Mouse (Mus musculus) heart, postnatal 0 days (tissue): ENCODE measurements around the gene Shc3. TPM values are rescaled to one million over a fixed set of nuclear protein-coding genes. Genes with fewer than 3 reads are reported as not detected.

ENCODE experiments used
- ATAC-seq: fragments of 200-750 bp; cut with Nextera tagmentation; 2 replicates; pipeline ENCODE4 v1.8.0; 2017; ENCODE audit warnings: low read depth, moderate number of reproducible peaks, moderate library complexity; ENCODE audit not compliant: insufficient read depth
- DNase-seq: peaks from one replicate; pipeline ENCODE4 v3.0.0-alpha.2; 2016; ENCODE audit warnings: low spot score
- H3K27ac ChIP-seq: fragments of 300-500 bp; sonication (generic); 2 replicates; pipeline ENCODE4 v1.5.1; 2014; ENCODE audit warnings: low read depth, mild to moderate bottlenecking
- H3K27me3 ChIP-seq: fragments of 300-500 bp; sonication (generic); 2 replicates; pipeline ENCODE4 v1.6.1; 2014; ENCODE audit warnings: low read length, mixed read lengths; ENCODE audit not compliant: control insufficient read depth, insufficient read depth
- H3K36me3 ChIP-seq: fragments of 300-500 bp; sonication (generic); replicated peaks from 2 replicates; pipeline ENCODE4 v1.6.1; 2014; ENCODE audit warnings: low read length, mixed read lengths; ENCODE audit not compliant: control insufficient read depth, insufficient read depth
- H3K4me1 ChIP-seq: fragments of 300-500 bp; sonication (generic); 2 replicates; pipeline ENCODE4 v1.6.1; 2014; ENCODE audit warnings: antibody characterized with exemption; ENCODE audit not compliant: control insufficient read depth, insufficient read depth
- H3K4me2 ChIP-seq: fragments of 300-500 bp; sonication (generic); 2 replicates; pipeline ENCODE4 v1.6.1; 2014; ENCODE audit warnings: low read depth, mild to moderate bottlenecking, low read length, moderate library complexity
- H3K4me3 ChIP-seq: fragments of 300-500 bp; sonication (generic); 2 replicates; pipeline ENCODE4 v1.5.1; 2014; ENCODE audit warnings: low read depth, low read length
- H3K9ac ChIP-seq: fragments of 300-500 bp; sonication (generic); replicated peaks from 2 replicates; pipeline ENCODE4 v1.6.1; 2014; ENCODE audit warnings: low read depth, low read length, mixed read lengths
- H3K9me3 ChIP-seq: fragments of 300-500 bp; sonication (generic); replicated peaks from 2 replicates; pipeline ENCODE4 v1.6.1; 2016; ENCODE audit warnings: low read length; ENCODE audit not compliant: control insufficient read depth
- CTCF ChIP-seq: IDR thresholded peaks from 2 replicates; pipeline ENCODE4 v1.5.1; 2016; ENCODE audit warnings: antibody characterized with exemption, control low read depth, low read depth
- EP300 ChIP-seq: IDR thresholded peaks from 2 replicates; pipeline ENCODE4 v1.6.1; 2016; ENCODE audit warnings: antibody characterized with exemption, low read depth
- WGBS: fragments of 180-500 bp; shearing (Covaris S2); extraction: QIAGEN DNeasy Blood & Tissue Kit; methylation state at CpG from one replicate; pipeline ENCODE4 v1.1.7; 2014; 5-methylcytosine and 5-hydroxymethylcytosine counted together
- polyA plus RNA-seq: library from polyadenylated mRNA; unstranded; fragments of >200 nt; fragmentation: Nextera tagmentation; extraction: Ambion mirVana; gene quantifications from 2 replicates; pipeline ENCODE4 v1.2.1, GENCODE M21; 2015
- total RNA-seq: library from RNA; depleted of rRNA; stranded (reverse); fragments of >200 nt; gene quantifications from 2 replicates; pipeline ENCODE4 v1.2.3, GENCODE M21; 2014; ENCODE audit warnings: low replicate concordance

Gene Shc3
- total and polyA plus RNA-seq, 2 experiments from 2014 or later, result 0.12 to 2.1 TPM

- ATAC-seq (no peak), DNase-seq (no peak)
- Histone ChIP-seq H3K27me3 (no peaks in the 10 kb centered on the region), H3K9me3 (no peaks in the 10 kb centered on the region), H3K27ac (no peak overlapping the region), H3K4me1 (no peaks in the 10 kb centered on the region), H3K4me3 (no peak overlapping the region), H3K9ac (no peak overlapping the region), H3K36me3 (no peaks in the 10 kb centered on the region), H3K4me2 (no peak overlapping the region)
- TF ChIP-seq EP300 (no peak), CTCF (no peak)
- 71% methylated on average over 1 of the region's 1 CpGs for WGBS
Observed at GRCm38 (mm10) chr13:51499769-51500168, 69.5 kb downstream of the Shc3 start.

- ATAC-seq, result no peak
- Histone ChIP-seq H3K36me3 (no peaks in the 10 kb centered on the region), H3K4me1 (no peaks in the 10 kb centered on the region), H3K9me3 (no peaks in the 10 kb centered on the region), H3K27ac (no peak overlapping the region), H3K27me3 (no peaks in the 10 kb centered on the region), H3K4me2 (no peak overlapping the region), H3K4me3 (no peak overlapping the region), H3K9ac (no peak overlapping the region)
- WGBS, result 72% methylated on average over 9 of the region's 9 CpGs
- DNase-seq, result no peak
- TF ChIP-seq CTCF (no peak), EP300 (no peak)
Observed at GRCm38 (mm10) chr13:51493676-51494075, 75.5 kb downstream of the Shc3 start.

GRCm38 (mm10) chr13:51491649-51492435, 77.4 kb downstream of the Shc3 start:
- ATAC-seq (no peak), DNase-seq (no peak)
- H3K4me3 ChIP-seq, result no peak overlapping the region
- no peaks in the 10 kb centered on the region for H3K9me3 ChIP-seq
- H3K9ac ChIP-seq, result no peak overlapping the region
- 51% methylated on average over 8 of the region's 8 CpGs for WGBS
- TF ChIP-seq CTCF (no peak), EP300 (no peak)
- no peak overlapping the region for H3K27ac ChIP-seq
- no peaks in the 10 kb centered on the region for H3K4me1 ChIP-seq
- no peaks in the 10 kb centered on the region for H3K36me3 ChIP-seq
- no peaks in the 10 kb centered on the region for H3K27me3 ChIP-seq
- H3K4me2 ChIP-seq, result no peak overlapping the region

GRCm38 (mm10) chr13:51490195-51490594, 79.0 kb downstream of the Shc3 start:
- Histone ChIP-seq H3K27me3 (no peaks in the 10 kb centered on the region), H3K9me3 (no peaks in the 10 kb centered on the region), H3K9ac (no peak overlapping the region), H3K4me2 (no peak overlapping the region), H3K4me3 (no peak overlapping the region), H3K27ac (no peak overlapping the region), H3K36me3 (no peaks in the 10 kb centered on the region), H3K4me1 (no peaks in the 10 kb centered on the region)
- 86% methylated on average over 6 of the region's 6 CpGs for WGBS
- ATAC-seq (no peak), DNase-seq (no peak)
- no peak for TF ChIP-seq EP300
- no peak for TF ChIP-seq CTCF

- Histone ChIP-seq H3K4me1 (no peaks in the 10 kb centered on the region), H3K9ac (no peak overlapping the region), H3K4me2 (no peak overlapping the region), H3K9me3 (no peaks in the 10 kb centered on the region), H3K27ac (no peak overlapping the region), H3K27me3 (no peaks in the 10 kb centered on the region), H3K4me3 (no peak overlapping the region), H3K36me3 (no peaks in the 10 kb centered on the region)
- ATAC-seq, result no peak
- DNase-seq, result no peak
- TF ChIP-seq EP300 (no peak), CTCF (no peak)
- 59% methylated on average over 3 of the region's 3 CpGs for WGBS
Observed at GRCm38 (mm10) chr13:51488945-51489344, 80.3 kb downstream of the Shc3 start.

- no peak overlapping the region for H3K4me3 ChIP-seq
- DNase-seq (no peak), ATAC-seq (no peak)
- no peaks in the 10 kb centered on the region for H3K4me1 ChIP-seq
- H3K4me2 ChIP-seq, result no peak overlapping the region
- no peaks in the 10 kb centered on the region for H3K9me3 ChIP-seq
- H3K9ac ChIP-seq, result no peak overlapping the region
- TF ChIP-seq CTCF, result no peak
- no peak for TF ChIP-seq EP300
- no peak overlapping the region for H3K27ac ChIP-seq
- H3K27me3 ChIP-seq, result no peaks in the 10 kb centered on the region
- no peaks in the 10 kb centered on the region for H3K36me3 ChIP-seq
- WGBS, result 82% methylated on average over 9 of the region's 9 CpGs
Observed at GRCm38 (mm10) chr13:51485291-51485690, 83.9 kb downstream of the Shc3 start.
